Mouse (Mus musculus) bone marrow macrophage, adult 2 months (primary cell): Measurements from ENCODE around the gene Poldip2.

Experiments
- CTCF ChIP-seq: IDR thresholded peaks from 2 replicates; pipeline ENCODE4 v1.5.1; 2012; ENCODE audit warnings: low read depth, mild to moderate bottlenecking, low read length, moderate library complexity
- POLR2A ChIP-seq: IDR thresholded peaks from 2 replicates; pipeline ENCODE4 v1.6.1; 2012; ENCODE audit warnings: mild to moderate bottlenecking, low read depth, low read length, borderline replicate concordance

- TF ChIP-seq POLR2A = no peak
- no peak for TF ChIP-seq CTCF
These were observed 49.3 kb upstream of the Poldip2 start for GRCm38 (mm10) chr11:78462669-78463068.
